Mouse (Mus musculus) layer of hippocampus, adult 8-10 months (tissue): ENCODE results near the gene Mrtfa. TPM values are rescaled to one million over a fixed set of nuclear protein-coding genes. Genes with fewer than 3 reads are reported as not detected.

Experiments
- DNase-seq, 2 experiments: peaks; one replicate each; pipeline ENCODE4 v3.0.0; 2022; ENCODE audit warnings: low spot score in 2 of 2
- total RNA-seq, 4 experiments: library from RNA; stranded (reverse); gene quantifications; 2 replicates each; pipeline ENCODE4 v1.2.4; 2022

The Mrtfa gene
- total RNA-seq, 4 experiments from 2014 or later, result 79.9 to 100 (median 95.9) TPM

GRCm38 (mm10) chr15:81070470-81070869 is 120.1 kb downstream of the Mrtfa start:
- DNase-seq, result no peak

- no peak for DNase-seq
These were observed 121.7 kb downstream of the Mrtfa start for GRCm38 (mm10) chr15:81068641-81069381.

- no peak for DNase-seq
These were observed 122.8 kb downstream of the Mrtfa start for GRCm38 (mm10) chr15:81067761-81068160.

- peak in 1 of 2 experiments; percentile 29 for DNase-seq
These were observed 123.6 kb downstream of the Mrtfa start for GRCm38 (mm10) chr15:81066976-81067375.

- no peak for DNase-seq
These were observed 125.9 kb downstream of the Mrtfa start for GRCm38 (mm10) chr15:81064661-81065060.

GRCm38 (mm10) chr15:81064143-81064542 is 126.4 kb downstream of the Mrtfa start:
- DNase-seq, result no peak

GRCm38 (mm10) chr15:81062616-81063015 is 127.9 kb downstream of the Mrtfa start:
- DNase-seq, result no peak

GRCm38 (mm10) chr15:81062175-81062588 is 128.4 kb downstream of the Mrtfa start:
- DNase-seq, result no peak

GRCm38 (mm10) chr15:81060975-81061374 is 129.6 kb downstream of the Mrtfa start:
- DNase-seq, result no peak

- DNase-seq, result no peak
These were observed 132.8 kb downstream of the Mrtfa start for GRCm38 (mm10) chr15:81057736-81058135.

- DNase-seq, result no peak
These were observed 135.1 kb downstream of the Mrtfa start for GRCm38 (mm10) chr15:81055488-81055887.

- DNase-seq, result no peak
These were observed 138.1 kb downstream of the Mrtfa start for GRCm38 (mm10) chr15:81052491-81052890.

GRCm38 (mm10) chr15:81050488-81050887 is 140.1 kb downstream of the Mrtfa start:
- no peak for DNase-seq

GRCm38 (mm10) chr15:81049401-81050053 is 141.0 kb downstream of the Mrtfa start:
- no peak for DNase-seq

GRCm38 (mm10) chr15:81047497-81047896 is 143.1 kb downstream of the Mrtfa start:
- no peak for DNase-seq

- no peak for DNase-seq
These were observed 144.5 kb downstream of the Mrtfa start for GRCm38 (mm10) chr15:81046061-81046460.

- no peak for DNase-seq
These were observed 145.2 kb downstream of the Mrtfa start for GRCm38 (mm10) chr15:81045336-81045735.

GRCm38 (mm10) chr15:81044446-81044845 is 146.1 kb downstream of the Mrtfa start:
- no peak for DNase-seq

- DNase-seq, result no peak
These were observed 148.2 kb downstream of the Mrtfa start for GRCm38 (mm10) chr15:81042276-81042931.

- no peak for DNase-seq
These were observed 148.8 kb downstream of the Mrtfa start for GRCm38 (mm10) chr15:81041767-81042166.

GRCm38 (mm10) chr15:81038419-81038818 is 152.1 kb downstream of the Mrtfa start:
- DNase-seq, result no peak

GRCm38 (mm10) chr15:81035417-81036162 is 155.0 kb downstream of the Mrtfa start:
- no peak for DNase-seq
